Mouse (Mus musculus): ENCODE measurements at regions not wholly inside any gene's neighbourhood (a gene's known extent, or its start where the extent isn't known, plus 50 kb on each side); places are given as distances from the start of the nearest gene placed in this dataset.

DNA sequence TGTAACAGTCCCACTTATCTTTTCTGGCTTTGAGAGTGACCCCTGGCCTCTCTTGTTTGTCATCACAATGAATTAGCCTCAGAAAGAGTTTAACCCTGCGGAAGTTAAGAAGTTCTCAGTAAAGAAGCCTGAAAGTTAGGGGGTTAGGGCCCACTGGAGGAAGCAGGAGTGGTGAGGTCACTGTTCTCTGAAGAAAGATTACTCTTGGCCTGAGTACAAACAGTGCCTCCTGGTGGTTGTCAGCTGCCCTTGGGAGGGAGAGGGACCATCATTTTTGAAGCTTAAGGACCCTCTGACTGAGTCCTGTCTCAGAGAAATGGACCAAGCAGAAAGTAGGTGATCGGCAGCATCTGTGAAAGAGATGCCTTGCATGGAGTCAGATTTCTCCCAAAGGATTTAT, 318.3 kb upstream of the Id2 start:
- no peaks in the 10 kb centered on the region for H3K9me3 ChIP-seq (ENCODE audit: low read length)
- H3K4me1 ChIP-seq (ENCODE audit: insufficient read depth, low read length): peaks cover 6% of the 10 kb centered on the region; the same call in 1 of the 2 replicates
- no peaks in the 10 kb centered on the region for H3K27me3 ChIP-seq (ENCODE audit: insufficient read depth, low read length)
- no peak overlapping the region for H3K4me2 ChIP-seq (ENCODE audit: low read depth, low read length, poor library complexity, severe bottlenecking)
- no peak overlapping the region for H3K4me3 ChIP-seq (ENCODE audit: low read depth, low read length)
- DNase-seq (ENCODE audit: low spot score) (no peak), ATAC-seq (ENCODE audit: low FRiP score) (no peak)
- H3K36me3 ChIP-seq (ENCODE audit: insufficient read depth, low read length): no peaks in the 10 kb centered on the region
- TF ChIP-seq CTCF (IDR thresholded peaks at IDR 0.05): peak; percentile 49
- H3K27ac ChIP-seq (ENCODE audit: low read depth, low read length): no peak overlapping the region
- H3K9ac ChIP-seq (replicated peaks; ENCODE audit: low read length, poor library complexity, severe bottlenecking): no peak overlapping the region
- 44% methylated on average over 2 of the region's 2 CpGs for WGBS

GRCm38 (mm10) chr12:25407301-25407700, 310.4 kb upstream of the Id2 start:
- H3K27me3 ChIP-seq (ENCODE audit: insufficient read depth, low read length): no peaks in the 10 kb centered on the region
- no peak for DNase-seq (ENCODE audit: low spot score)
- no peak overlapping the region for H3K27ac ChIP-seq (ENCODE audit: low read depth, low read length)
- ATAC-seq (ENCODE audit: low FRiP score): no peak
- TF ChIP-seq CTCF (IDR thresholded peaks at IDR 0.05): no peak
- no peak overlapping the region for H3K4me3 ChIP-seq (ENCODE audit: low read depth, low read length)
- no peak overlapping the region for H3K4me2 ChIP-seq (ENCODE audit: low read depth, low read length, poor library complexity, severe bottlenecking)
- H3K9ac ChIP-seq (replicated peaks; ENCODE audit: low read length, poor library complexity, severe bottlenecking): no peak overlapping the region
- H3K36me3 ChIP-seq (ENCODE audit: insufficient read depth, low read length): no peaks in the 10 kb centered on the region
- no peaks in the 10 kb centered on the region for H3K9me3 ChIP-seq (ENCODE audit: low read length)
- WGBS: 98% methylated on average over 2 of the region's 2 CpGs
- H3K4me1 ChIP-seq (ENCODE audit: insufficient read depth, low read length): no peaks in the 10 kb centered on the region

DNA sequence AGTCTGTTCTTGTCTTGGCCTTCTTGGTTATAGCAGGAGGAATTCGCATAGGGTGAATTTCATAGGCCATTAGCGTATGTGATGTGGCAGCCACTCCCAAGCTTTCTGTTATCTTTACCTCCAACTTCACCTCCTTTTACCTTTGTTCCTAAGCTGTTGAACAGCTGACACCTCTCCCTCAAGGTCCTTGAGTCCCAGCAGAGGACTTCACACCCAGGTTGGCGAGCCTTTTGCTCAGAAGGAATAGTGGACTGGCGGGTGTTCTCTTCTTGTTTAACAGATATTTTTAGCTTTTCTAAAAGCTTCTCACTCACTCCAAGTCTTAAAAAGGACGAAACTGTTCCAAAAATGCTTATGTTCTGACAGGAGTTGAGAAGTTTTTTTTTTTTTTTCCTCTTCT, 303.4 kb upstream of the Id2 start:
- ATAC-seq (ENCODE audit: low FRiP score) (no peak), DNase-seq (ENCODE audit: low spot score) (no peak)
- Histone ChIP-seq H3K36me3 (ENCODE audit: insufficient read depth, low read length) (no peaks in the 10 kb centered on the region), H3K27me3 (ENCODE audit: insufficient read depth, low read length) (no peaks in the 10 kb centered on the region), H3K4me2 (ENCODE audit: low read depth, low read length, poor library complexity, severe bottlenecking) (no peak overlapping the region), H3K9me3 (ENCODE audit: low read length) (no peaks in the 10 kb centered on the region), H3K4me3 (ENCODE audit: low read depth, low read length) (no peak overlapping the region), H3K9ac (replicated peaks; ENCODE audit: low read length, poor library complexity, severe bottlenecking) (no peak overlapping the region), H3K27ac (ENCODE audit: low read depth, low read length) (no peak overlapping the region), H3K4me1 (ENCODE audit: insufficient read depth, low read length) (no peaks in the 10 kb centered on the region)
- TF ChIP-seq CTCF (IDR thresholded peaks at IDR 0.05): no peak
- 90% methylated on average over 5 of the region's 5 CpGs for WGBS

DNA sequence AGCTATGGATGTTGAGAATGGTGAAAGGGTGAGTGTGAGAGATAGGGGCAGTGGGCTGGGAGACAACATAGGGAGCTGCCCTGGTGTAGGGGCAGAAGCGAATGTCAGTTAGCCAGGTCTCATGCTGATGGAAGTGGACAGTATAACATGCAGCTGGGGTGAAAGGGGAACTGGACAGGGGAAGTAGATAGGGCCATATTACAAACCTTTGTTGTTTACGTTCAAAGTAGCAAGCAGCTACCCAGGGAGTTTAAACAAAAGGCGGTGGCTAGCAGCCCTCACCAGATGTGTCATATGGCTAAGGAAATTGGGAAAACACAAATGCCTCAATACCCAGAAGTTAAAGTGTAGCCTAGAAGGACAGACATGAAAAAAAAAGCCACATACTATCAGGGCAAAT, 301.8 kb upstream of the Id2 start:
- no peaks in the 10 kb centered on the region for H3K9me3 ChIP-seq (ENCODE audit: low read length)
- WGBS: 89% methylated on average over 3 of the region's 3 CpGs

DNA sequence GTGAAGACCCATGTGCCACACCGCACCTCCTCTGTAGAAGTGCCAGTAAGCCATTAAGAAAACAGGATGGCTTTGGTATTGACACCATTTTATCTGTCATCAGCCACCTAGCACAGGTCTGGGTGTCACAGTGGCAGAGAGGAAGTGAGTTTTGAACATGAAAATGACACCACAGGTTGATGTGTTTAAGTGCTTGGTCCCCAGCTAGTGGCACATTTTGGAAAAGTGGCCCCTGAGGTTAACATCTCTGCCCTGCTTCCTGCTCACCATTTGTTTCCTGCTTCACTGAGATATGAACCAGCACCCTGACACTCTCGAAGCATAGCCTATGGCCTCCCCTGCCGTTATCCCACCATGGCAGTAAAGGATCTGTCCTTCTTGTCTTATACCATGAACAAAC, 297.4 kb upstream of the Id2 start:
- no peaks in the 10 kb centered on the region for H3K9me3 ChIP-seq (ENCODE audit: low read length)
- no peak for TF ChIP-seq CTCF (IDR thresholded peaks at IDR 0.05)
- no peak for ATAC-seq (ENCODE audit: low FRiP score)
- no peak for DNase-seq (ENCODE audit: low spot score)
- no peak overlapping the region for H3K27ac ChIP-seq (ENCODE audit: low read depth, low read length)
- H3K27me3 ChIP-seq (ENCODE audit: insufficient read depth, low read length): no peaks in the 10 kb centered on the region
- no peak overlapping the region for H3K4me2 ChIP-seq (ENCODE audit: low read depth, low read length, poor library complexity, severe bottlenecking)
- WGBS: 94% methylated on average over 3 of the region's 3 CpGs
- no peaks in the 10 kb centered on the region for H3K36me3 ChIP-seq (ENCODE audit: insufficient read depth, low read length)
- no peak overlapping the region for H3K4me3 ChIP-seq (ENCODE audit: low read depth, low read length)
- H3K4me1 ChIP-seq (ENCODE audit: insufficient read depth, low read length): no peaks in the 10 kb centered on the region
- no peak overlapping the region for H3K9ac ChIP-seq (replicated peaks; ENCODE audit: low read length, poor library complexity, severe bottlenecking)

More for the DNA sequence above, 301.8 kb upstream of the Id2 start:
- no peak for DNase-seq (ENCODE audit: low spot score)
- Histone ChIP-seq H3K4me1 (ENCODE audit: insufficient read depth, low read length) (no peaks in the 10 kb centered on the region), H3K4me2 (ENCODE audit: low read depth, low read length, poor library complexity, severe bottlenecking) (no peak overlapping the region), H3K4me3 (ENCODE audit: low read depth, low read length) (no peak overlapping the region), H3K36me3 (ENCODE audit: insufficient read depth, low read length) (no peaks in the 10 kb centered on the region), H3K27me3 (ENCODE audit: insufficient read depth, low read length) (no peaks in the 10 kb centered on the region), H3K27ac (ENCODE audit: low read depth, low read length) (no peak overlapping the region), H3K9ac (replicated peaks; ENCODE audit: low read length, poor library complexity, severe bottlenecking) (no peak overlapping the region)
- no peak for ATAC-seq (ENCODE audit: low FRiP score)
- no peak for TF ChIP-seq CTCF (IDR thresholded peaks at IDR 0.05)

- ATAC-seq (ENCODE audit: low FRiP score) (no peak), DNase-seq (ENCODE audit: low spot score) (no peak)
- Histone ChIP-seq H3K27ac (ENCODE audit: low read depth, low read length) (no peak overlapping the region), H3K27me3 (ENCODE audit: insufficient read depth, low read length) (no peaks in the 10 kb centered on the region), H3K4me3 (ENCODE audit: low read depth, low read length) (no peak overlapping the region), H3K9ac (replicated peaks; ENCODE audit: low read length, poor library complexity, severe bottlenecking) (no peak overlapping the region), H3K4me1 (ENCODE audit: insufficient read depth, low read length) (no peaks in the 10 kb centered on the region), H3K9me3 (ENCODE audit: low read length) (no peaks in the 10 kb centered on the region), H3K36me3 (ENCODE audit: insufficient read depth, low read length) (no peaks in the 10 kb centered on the region), H3K4me2 (ENCODE audit: low read depth, low read length, poor library complexity, severe bottlenecking) (no peak overlapping the region)
- no peak for TF ChIP-seq CTCF (IDR thresholded peaks at IDR 0.05)
- 73% methylated on average over 4 of the region's 4 CpGs for WGBS
These were observed 296.6 kb upstream of the Id2 start for GRCm38 (mm10) chr12:25393501-25393900.

Measured in midbrain, postnatal 0 days (tissue).